Mouse (Mus musculus) layer of hippocampus, adult 9-11 months (tissue): ENCODE results near the gene Tyw3.

Experiments
- DNase-seq: peaks from one replicate; pipeline ENCODE4 v3.0.0; 2022

The Tyw3 gene

DNA sequence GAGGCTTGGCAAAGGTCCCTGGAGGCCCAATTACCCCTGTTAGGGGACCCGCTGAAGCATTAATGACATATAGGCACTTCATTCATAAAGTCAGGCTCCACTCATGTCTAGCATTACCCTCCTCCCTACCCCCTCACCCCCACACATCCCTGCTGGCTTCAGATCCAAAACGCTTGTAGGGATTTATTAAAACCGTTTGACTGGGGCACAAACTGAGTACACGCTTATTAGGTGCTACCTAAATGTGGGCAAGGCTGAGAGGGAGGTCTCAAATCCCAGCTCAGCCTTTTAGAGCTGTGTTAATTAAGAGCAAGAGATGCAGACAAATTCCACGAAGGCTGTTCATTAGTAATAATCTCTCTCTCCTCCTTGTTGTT is 45.9 kb downstream of the Tyw3 start:
- DNase-seq = no peak

DNA sequence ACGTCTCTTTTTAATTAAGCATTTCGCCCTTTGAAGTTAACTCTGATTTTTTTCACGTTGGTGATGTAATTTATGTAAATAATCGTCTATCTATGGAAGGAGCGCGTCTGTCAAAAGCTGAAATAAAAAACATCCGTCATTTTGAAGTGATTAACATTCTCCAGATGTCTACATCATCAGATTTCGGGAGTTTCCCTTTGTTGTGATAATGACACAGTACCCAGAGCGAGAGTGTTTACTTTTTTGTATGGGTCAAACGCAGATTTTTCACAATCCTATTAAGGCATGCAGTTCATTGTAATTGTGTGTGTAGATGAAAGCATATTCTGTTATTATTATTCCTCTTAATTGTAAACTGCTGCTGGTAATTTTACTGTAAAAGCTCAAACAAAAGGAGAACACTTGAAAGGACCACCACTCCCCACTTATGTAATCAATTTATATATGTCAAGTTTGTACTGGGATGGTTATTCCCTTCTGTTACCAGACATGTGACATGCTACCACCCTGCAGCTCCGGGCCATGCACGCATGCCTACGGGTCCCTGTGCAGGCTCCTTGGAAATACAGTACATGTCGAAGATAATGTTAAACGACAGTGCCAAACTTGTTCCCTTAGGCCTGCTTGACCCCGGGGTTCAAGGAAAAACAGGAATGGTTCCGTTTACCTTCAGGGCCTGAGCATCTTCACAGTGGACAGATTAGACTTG is 46.4 kb downstream of the Tyw3 start:
- DNase-seq = no peak

DNA sequence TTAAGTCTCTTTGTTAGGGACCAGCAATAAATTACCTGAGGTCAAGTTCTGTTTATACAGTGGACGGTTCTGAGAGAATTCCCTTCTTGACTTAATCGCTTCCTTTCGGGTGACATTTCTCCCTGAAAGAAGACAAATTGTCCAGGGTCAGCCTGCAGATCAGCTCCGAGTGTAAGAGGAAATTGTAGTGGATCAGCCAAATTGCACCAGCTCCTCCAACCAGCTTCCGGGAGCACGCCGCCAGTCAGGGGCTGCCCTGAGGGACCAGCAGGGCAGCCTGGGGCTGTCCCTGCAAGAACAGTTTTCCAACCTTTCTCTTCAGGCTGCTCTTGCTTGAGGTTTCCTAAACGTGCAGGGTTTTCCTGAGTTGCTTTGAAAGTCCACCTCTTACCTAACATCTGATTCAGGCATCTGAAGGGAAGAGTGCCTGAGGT is 48.0 kb downstream of the Tyw3 start:
- no peak for DNase-seq

DNA sequence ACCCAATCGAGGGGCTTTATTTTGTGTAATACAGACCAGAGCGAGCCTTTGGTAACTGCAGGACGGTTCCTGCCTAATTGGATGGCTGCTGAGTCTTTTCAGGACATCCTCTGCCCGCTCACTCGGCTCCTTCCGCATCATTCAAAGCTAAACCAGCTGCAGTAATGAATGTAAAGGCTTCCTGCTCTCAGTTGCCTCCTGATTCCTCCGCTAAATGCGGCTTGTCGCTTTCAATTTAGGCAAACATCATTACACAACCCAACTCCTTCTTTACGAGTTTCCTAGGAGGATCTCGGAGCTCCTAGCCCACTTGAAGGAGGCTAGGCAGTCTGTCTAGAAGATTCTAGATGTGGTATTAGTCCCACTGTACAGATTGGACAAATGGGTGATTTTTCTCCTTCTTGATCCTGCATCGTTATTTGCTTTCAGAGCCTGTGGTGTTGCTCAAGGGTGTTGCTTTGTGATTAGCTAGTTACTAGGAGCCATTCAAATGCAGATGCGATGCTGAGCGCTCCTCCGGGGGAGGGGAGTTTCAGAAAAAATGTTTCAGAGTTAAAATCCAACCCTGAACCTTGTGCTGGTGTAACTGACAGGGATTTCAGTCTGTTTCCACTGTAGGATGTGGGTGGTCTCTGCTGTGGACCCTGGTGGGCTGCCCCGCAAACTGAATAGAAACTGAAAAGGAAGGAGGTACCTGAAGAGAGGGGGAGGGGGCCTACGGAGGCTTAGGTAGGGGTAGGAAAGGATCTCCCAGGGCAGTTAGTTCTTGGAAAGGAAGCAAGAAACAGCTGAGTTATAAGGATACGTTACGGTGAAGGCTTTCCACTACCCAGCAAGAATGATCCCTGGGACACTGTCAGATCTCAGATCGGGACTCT is 49.1 kb downstream of the Tyw3 start:
- no peak for DNase-seq

DNA sequence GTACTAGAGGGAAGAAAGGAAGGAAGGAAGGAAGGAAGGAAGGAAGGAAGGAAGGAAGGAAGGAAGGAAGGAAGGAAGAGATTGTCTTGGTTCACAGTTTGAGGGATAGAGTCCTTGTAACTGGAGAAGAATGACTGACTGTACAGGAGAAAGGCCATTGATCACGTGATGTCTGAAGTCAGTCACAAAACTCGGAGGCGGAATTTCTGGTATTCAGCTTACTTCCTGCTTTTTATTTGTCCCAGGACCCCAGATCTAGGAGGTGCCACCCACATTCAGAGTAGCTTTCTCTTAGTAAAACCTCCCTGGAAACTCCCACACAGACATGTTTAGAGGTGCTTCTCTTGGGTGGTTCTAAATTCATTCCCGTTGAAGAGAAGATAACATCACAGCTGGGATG is 50.7 kb downstream of the Tyw3 start:
- no peak for DNase-seq

DNA sequence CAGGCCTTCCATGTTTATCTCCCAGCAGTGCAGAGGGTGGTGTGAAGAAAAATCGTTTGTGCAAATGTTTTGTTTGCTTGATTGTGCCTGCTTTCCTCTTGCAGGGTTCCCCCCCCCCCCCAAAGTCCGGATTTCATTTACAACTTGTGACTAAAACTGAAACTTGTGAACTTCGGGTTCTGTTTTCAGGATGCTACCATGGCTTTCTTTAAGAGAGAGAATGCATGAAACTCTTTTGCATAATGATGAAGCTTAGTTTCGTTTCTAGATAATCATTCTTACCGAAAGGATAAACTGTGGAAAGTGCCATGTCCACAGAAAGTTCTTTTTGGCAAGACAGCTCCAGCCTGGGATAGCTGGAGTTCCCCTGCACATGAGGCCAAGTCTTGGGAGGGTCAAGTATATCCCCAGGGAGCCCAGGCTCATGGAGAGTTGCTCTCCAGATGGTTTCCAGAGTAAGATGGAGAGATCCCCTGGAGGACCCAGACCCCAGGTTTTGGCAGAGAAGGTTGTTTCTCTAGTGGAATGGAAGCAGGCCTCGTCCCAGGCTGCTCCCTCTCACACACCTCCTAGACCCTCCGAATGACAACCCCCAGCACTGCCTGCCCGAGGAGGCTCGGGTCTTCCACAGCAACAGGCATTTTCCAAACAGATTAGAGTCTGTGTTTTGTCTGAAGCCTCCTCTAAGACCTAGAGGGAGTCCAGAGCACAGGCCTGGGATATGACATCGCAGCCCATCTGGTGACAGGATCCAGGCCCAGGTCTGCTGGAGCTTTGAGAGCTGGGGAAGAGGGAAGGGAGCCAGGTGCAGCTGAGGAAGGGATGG is 56.6 kb downstream of the Tyw3 start:
- no peak for DNase-seq

DNA sequence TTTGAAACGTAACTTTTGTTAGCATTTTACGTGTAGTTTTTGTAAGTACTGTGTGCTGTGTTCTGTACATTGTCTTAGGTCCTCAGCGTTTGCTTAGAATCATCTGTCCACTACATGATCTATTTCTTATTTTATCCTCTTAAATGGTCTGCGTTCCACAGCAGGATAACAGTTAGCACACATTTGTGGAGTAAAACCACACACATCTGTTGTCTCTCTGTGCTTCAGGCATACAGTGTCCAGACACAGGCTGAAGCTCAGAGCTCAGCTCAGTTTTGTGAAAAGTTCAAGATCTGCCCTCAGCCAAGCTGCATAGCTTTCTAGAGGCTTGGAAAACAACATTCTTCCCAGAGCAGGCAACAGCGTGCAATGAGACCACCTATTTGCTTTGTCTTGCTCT is 60.8 kb downstream of the Tyw3 start:
- DNase-seq = no peak

DNA sequence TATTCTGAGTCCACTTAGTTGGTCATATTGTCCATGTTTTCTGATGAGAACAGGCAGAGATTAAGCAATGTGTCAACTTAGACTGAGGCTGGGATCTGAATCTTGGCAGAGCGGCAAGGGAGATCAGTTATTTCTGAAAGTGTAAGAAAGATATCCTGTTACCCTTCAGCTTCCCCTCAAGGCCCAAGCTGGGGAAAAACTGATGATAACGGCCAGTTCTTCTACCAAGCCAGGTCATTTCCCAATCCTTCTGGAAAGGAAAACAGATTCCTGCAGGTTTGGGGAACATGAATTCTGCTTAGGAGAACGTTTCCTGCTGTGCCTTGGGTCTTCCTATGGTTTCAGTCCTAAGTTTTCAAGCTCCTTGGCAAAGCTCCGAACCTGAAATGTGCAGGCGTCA is 63.7 kb downstream of the Tyw3 start:
- DNase-seq = no peak

DNA sequence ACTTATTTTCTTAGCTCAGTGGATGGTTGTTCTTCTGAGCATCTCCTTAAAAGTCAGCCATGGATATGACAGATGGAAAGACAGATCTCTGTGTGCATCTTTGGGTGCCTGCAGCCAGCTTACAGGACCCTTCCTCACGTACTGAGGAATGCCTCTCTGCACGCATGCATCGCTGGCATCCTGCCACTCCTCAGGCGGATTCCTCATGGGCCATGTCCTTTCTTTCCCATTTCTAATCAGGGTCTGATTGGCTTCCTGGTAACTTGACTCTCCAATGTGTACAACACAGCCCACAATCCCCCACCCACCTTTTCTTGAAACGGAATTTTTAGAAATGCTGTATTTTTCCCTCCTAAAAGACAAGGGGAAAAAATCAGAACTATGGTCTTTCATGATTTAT is 67.9 kb downstream of the Tyw3 start:
- no peak for DNase-seq

DNA sequence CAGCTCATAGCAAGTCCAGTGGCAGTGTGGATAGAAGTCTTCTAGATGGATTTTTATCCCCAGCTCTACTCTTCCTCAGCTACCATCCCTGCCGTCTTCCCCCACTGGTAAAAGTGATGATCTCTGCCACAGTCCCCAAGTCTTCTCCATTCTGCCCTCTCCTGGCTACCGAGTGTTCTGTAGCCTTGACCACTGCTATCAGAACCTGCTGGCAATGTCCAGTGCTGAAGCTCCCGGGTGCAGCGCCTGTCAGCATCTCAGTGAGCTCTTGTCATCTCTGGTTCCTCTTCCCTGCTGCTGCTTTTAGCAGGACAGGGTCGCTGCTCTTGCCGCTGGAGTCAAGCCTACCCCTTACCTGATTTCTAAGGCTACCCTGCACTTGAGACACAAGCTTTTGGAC is 70.3 kb downstream of the Tyw3 start:
- no peak for DNase-seq
